Mouse (Mus musculus): Measurements from ENCODE around the gene Slc39a10.
"Not testable (repeated sequence)": the region's sequence is repeated elsewhere in the genome, so short reads cannot be mapped to it uniquely, and the experiment has no call there.

The Slc39a10 gene

DNA sequence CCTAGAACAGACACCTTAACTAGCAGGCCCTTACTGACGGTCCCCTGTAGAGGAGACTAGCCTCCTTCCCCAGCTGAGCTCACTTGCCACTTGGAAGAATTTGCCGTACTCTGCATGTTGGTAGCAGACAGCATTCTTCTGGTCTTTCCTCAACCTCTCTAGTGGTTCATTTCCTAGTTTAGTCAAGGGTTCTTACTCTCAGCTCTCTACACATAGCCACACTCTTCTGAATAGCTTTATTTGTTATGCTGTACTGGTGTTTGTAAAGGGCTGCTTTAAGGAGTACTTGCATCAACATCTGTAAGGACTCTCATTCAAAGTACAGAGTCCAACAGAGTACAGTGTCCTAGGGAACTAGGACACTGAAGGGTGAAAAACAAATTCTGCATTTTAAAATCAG is 29.2 kb downstream of the Slc39a10 start:
- no peak for DNase-seq

DNA sequence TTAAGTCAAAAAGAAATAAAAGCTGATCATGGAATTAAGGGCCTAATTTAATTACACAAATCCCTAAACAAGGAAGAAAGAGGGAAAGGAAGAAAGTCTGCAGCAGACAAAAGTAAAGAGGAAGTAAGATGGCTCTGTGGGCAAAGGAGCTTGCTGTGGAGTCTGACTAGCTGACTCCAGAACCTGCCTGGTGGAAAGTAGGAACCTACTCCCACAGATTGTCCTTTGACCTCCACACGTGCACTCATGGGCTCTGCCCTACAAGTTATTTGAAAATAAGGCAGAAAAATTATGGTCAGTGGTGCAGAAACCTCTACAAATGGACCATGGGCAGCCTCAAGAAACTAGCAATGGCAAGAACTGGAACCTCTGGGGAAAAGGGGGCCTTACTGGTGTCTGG is 32.6 kb downstream of the Slc39a10 start:
- no peak for DNase-seq

DNA sequence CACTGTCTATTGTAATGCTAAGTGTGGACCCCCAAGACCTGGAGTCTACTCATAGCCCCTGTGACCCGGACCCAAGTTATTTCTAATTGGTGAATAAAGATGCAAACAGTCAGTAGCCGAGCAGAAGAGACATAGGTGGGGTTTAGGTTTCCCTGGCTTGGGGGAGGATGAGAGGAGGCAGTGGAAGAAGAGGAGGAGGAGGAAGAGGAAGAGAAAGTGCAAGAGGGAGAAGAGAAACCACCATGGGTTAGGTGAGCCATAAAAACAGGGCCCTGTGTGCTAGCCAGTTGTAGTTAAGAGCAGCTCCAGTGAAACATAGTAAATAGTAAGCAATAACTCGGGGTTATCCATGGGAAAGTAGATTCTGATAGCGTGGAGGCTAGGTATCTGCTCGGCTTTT is 34.1 kb downstream of the Slc39a10 start:
- DNase-seq = no peak

- no peak for DNase-seq
These were observed 36.2 kb downstream of the Slc39a10 start for GRCm38 (mm10) chr1:46856498-46856897.

DNA sequence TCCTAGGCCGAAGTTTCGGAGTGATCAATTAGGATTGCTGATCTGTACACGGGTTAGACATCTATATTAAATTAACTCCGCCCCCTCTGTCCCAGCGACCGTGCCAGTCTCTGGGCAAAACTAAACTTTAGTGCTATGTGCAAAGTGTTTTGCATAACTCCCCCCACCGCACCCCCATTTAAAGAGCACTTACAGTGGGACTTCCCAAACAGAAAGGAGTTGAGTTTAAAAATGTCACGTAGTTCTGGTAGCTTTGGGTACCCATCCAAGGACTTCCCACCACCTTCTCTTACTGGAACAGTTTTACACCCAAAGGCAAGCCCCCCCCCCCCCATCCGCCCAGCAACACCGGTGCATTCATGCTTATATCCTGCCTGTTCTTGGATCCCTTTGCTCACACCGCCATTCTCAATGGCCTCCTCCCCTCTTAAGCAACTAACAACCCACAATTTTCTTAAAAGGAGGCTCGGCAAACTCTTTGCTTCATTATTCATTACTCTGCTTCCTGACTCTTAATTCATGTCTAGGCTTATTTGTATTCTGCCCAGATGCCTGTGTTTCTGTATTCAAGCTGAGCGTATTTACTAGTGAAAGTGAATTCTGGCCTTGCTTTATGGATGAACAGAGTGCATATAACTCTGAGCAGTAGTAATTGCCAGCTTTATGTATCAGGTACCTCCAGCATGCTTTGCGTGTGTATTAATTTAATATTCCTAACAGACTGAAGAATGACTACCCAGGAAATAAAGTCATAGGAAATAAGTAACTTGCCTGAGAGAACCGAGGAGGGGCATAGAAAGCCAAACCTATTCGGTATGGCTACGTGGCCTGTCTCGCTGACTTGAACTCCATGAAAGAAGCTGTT is 38.4 kb downstream of the Slc39a10 start:
- no peak for DNase-seq

- peak; percentile 97 for DNase-seq
These were observed 39.2 kb downstream of the Slc39a10 start for GRCm38 (mm10) chr1:46853317-46854035.

DNA sequence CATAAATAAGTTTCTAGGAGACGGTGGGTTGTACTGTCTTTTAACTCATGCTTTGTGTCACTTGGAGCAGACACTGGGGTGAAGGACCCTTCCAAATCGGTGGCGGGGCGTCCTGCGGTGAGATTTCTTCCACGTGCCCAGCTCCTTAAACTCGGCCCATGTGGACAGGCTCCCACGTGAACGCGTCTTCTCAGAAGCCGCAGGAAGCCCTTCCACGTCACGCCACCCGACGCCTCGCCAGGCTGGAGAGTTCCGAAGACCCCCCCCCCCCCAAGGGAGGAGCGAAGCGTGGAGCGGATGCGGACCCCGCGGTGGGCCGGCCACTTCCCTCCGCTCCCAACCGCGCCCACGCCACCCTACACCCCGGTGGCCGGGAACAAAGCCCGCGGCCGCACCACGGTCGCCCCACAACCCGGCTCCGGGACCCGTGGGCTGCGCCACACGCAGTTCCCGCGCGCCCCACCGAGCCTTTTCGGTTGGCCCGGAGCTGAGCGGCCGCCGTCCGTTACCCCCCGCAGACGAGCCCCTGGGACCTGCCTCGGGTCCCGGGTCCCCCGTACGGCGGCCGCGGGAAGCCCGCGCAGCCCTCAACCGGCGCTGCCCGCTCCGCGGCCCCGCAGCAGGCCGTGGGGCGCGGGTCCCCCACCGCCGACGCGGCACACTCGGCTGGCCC is 39.9 kb downstream of the Slc39a10 start:
- DNase-seq = peak; percentile 74

- no peak for DNase-seq
These were observed 40.4 kb downstream of the Slc39a10 start for GRCm38 (mm10) chr1:46852216-46852599.

GRCm38 (mm10) chr1:46851586-46851985 is 41.1 kb downstream of the Slc39a10 start:
- no peak for DNase-seq

GRCm38 (mm10) chr1:46849758-46850157 is 42.9 kb downstream of the Slc39a10 start:
- peak; percentile 75 for DNase-seq

- no peak for DNase-seq
These were observed 47.4 kb downstream of the Slc39a10 start for GRCm38 (mm10) chr1:46845221-46845620.

GRCm38 (mm10) chr1:46844281-46844680 is 48.4 kb downstream of the Slc39a10 start:
- DNase-seq = no peak

DNA sequence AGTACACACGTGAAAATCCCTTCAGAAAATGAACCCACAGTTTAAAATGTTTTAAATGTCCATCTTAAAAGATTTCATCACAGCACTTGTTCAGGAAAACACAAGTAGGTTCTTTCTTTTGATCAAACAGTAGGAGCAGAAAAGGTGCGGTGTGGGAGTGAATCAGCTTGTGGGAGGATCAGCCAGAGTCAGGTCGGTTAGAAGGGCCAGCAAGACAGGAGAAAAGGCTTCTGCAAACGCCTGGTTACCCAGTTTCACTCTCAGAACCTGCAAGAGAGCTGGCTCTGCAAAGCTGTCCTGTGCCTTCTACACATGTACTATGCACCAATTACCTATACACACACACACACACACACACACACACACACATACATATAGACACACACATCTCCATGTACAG is 49.2 kb downstream of the Slc39a10 start:
- peak; percentile 23 for DNase-seq

- DNase-seq = no peak
These were observed 60.7 kb downstream of the Slc39a10 start for GRCm38 (mm10) chr1:46831927-46832326.

GRCm38 (mm10) chr1:46830066-46830843 is 62.4 kb downstream of the Slc39a10 start:
- DNase-seq = no peak

GRCm38 (mm10) chr1:46822256-46822972 is 70.2 kb downstream of the Slc39a10 start:
- DNase-seq = no peak

- no peak for DNase-seq
These were observed 74.7 kb downstream of the Slc39a10 start for GRCm38 (mm10) chr1:46817934-46818333.

GRCm38 (mm10) chr1:46808630-46809029 is 84.0 kb downstream of the Slc39a10 start:
- DNase-seq = not testable (repeated sequence)

DNA sequence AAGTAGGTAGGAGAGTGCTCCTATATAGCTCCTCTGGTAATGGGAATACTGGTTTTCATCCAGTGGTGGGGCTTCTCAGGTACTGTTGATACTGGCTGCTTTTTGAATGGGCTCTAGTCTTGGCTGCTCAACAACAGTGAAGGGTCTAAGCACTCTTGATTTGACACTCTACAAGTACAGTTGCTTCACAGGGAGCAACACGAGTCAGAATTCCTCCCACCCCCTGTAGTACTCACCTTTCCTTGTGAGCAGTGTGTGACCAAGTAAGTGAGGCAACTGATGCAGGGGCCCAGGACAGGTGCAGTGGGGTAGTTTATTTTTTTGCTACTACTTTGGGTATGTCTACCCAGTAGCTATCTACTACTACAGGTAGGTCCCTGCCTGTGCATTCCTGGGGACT is 87.6 kb downstream of the Slc39a10 start:
- no peak for DNase-seq

DNA sequence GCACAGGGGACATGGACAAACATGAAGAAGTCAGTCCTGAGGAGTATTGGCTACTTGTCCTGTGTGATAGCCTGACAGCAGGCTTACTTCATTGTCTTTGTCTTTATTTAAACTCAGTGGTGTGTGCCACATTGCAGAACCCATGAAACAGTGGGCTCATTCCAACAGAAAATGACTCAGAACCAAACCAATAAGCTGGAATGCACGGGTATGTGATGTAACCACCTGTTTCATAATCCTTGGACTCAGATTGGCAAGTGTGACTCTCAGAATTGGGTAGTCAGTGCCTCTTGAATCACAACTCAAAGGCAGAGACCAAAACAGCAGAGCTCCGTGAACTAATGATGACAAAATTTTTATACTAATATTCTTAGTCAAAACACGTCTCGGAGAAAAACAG is 110.4 kb downstream of the Slc39a10 start:
- not testable (repeated sequence) for DNase-seq

- not testable (repeated sequence) for DNase-seq
These were observed 122.5 kb downstream of the Slc39a10 start for GRCm38 (mm10) chr1:46770077-46770695.

DNA sequence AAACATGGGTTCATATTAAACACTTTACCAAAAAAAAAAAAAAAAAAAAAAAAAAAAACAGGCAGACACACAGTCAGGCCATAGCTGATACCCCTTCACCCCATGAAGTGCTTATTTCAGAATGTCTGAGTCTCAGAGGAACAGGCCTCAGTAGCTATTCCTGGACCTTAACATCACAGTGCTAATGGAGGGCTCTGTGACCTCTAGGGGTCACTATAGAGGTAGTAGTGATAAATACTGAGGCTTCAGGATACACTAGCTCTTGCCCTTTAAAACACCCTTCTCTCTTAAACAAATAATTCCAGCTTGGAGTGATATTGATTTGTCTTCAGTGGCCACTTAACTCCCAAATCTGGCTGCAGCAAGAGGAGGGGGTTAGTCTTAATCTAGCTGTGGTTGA is 123.3 kb downstream of the Slc39a10 start:
- DNase-seq = not testable (repeated sequence)
